Comparison of ENCODE assay signal across 8 mouse cellular contexts in the genomic region with DNA sequence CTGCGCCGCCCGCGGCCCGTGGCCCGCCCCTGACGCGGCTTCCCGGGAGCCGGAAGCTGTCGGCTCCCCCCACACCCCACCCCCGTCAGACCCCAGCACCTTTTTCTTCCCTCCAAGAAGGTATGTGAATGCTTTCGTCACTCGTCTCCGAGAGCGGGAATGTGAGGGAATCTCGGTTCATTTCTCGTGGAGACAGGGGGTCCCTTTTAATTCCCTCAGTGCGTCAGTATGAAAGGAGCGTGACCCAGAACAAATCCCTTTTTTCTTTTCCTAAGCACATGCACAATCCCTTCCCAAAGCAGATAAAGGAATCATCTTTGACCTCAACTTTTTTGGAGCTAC. TPM values are rescaled to one million over a fixed set of nuclear protein-coding genes. Genes with fewer than 3 reads are reported as not detected.
DNase-seq lines count a peak whose midpoint lies in the region; ATAC-seq and TF ChIP-seq lines count a peak whose summit lies in the region.

No protein-coding gene starts in this region.

- TF ChIP-seq EP300 in lung, postnatal 0 days (IDR thresholded peaks at IDR 0.05) = no peak

- H3K4me2 ChIP-seq in lung, postnatal 0 days (replicated peaks; ENCODE audit: low read depth, low read length) = peak overlapping the region; percentile 90
- H3K4me2 ChIP-seq in limb, embryonic 12.5 days = peak overlapping the region; percentile 71
- peak overlapping the region; percentile 61 for H3K4me2 ChIP-seq in stomach, embryonic 14.5 days (replicated peaks; ENCODE audit: low read depth, low read length)

- WGBS in lung, postnatal 0 days = under 1% methylated on average over 19 of the region's 20 CpGs
- under 1% methylated on average over 20 of the region's 20 CpGs for WGBS in forebrain, embryonic 10.5 days
- 1% methylated on average over 19 of the region's 20 CpGs for WGBS in limb, embryonic 12.5 days
- WGBS in stomach, embryonic 14.5 days = 2% methylated on average over 17 of the region's 20 CpGs

- TF ChIP-seq CTCF in lung, postnatal 0 days (IDR thresholded peaks at IDR 0.05) = no peak

- H3K9me3 ChIP-seq in lung, postnatal 0 days (ENCODE audit: low read length) = no peaks in the 10 kb centered on the region
- no peaks in the 10 kb centered on the region for H3K9me3 ChIP-seq in forebrain, embryonic 10.5 days
- H3K9me3 ChIP-seq in limb, embryonic 12.5 days = no peaks in the 10 kb centered on the region
- no peaks in the 10 kb centered on the region for H3K9me3 ChIP-seq in stomach, embryonic 14.5 days (ENCODE audit: control insufficient read depth, low read depth, low read length)

- H3K4me3 ChIP-seq in lung, postnatal 0 days (ENCODE audit: low read depth, low read length) = peak overlapping the region; percentile 94
- H3K4me3 ChIP-seq in forebrain, embryonic 10.5 days = peak overlapping the region; percentile 96
- H3K4me3 ChIP-seq in limb, embryonic 12.5 days (replicated peaks) = peak overlapping the region; percentile 90
- peak overlapping the region; percentile 79 for H3K4me3 ChIP-seq in stomach, embryonic 14.5 days (ENCODE audit: low read depth, low read length)

- peak overlapping the region; percentile 97 for H3K27ac ChIP-seq in lung, postnatal 0 days (ENCODE audit: low read length)
- peak overlapping the region; percentile 99 for H3K27ac ChIP-seq in forebrain, embryonic 10.5 days
- H3K27ac ChIP-seq in limb, embryonic 12.5 days = peak overlapping the region; percentile 98
- peak overlapping the region; percentile 96 for H3K27ac ChIP-seq in stomach, embryonic 14.5 days (ENCODE audit: low read length)

- no peaks in the 10 kb centered on the region; the same call in 1 of the 2 replicates for H3K4me1 ChIP-seq in lung, postnatal 0 days (ENCODE audit: insufficient read depth, low read depth, low read length)
- peaks cover 38% of the 10 kb centered on the region for H3K4me1 ChIP-seq in forebrain, embryonic 10.5 days
- H3K4me1 ChIP-seq in limb, embryonic 12.5 days (replicated peaks) = 0 out of 2 replicates have a peak, but pooled peaks cover 7% of the 10 kb centered on the region
- H3K4me1 ChIP-seq in stomach, embryonic 14.5 days (ENCODE audit: control insufficient read depth, insufficient read depth, low read length) = 0 out of 2 replicates have a peak, but pooled peaks cover 2% of the 10 kb centered on the region

- H3K9ac ChIP-seq in lung, postnatal 0 days (replicated peaks; ENCODE audit: low read depth) = peak overlapping the region; percentile 96
- H3K9ac ChIP-seq in limb, embryonic 12.5 days (replicated peaks) = peak overlapping the region; percentile 97
- peak overlapping the region; percentile 93 for H3K9ac ChIP-seq in stomach, embryonic 14.5 days (replicated peaks; ENCODE audit: low read depth, low read length)

- DNase-seq in lung, postnatal 0 days (ENCODE audit: low spot score) = no peak
- no peak for DNase-seq in lung, adult 18-20 months
- DNase-seq in forebrain, embryonic 10.5 days (ENCODE audit: extremely low spot score, low spot score) = peak; percentile 71
- DNase-seq in ovary, postnatal 36 days (ENCODE audit: low spot score) = no peak
- DNase-seq in B cell, adult 2 months = no peak
- no peak for DNase-seq in kidney, postnatal 25 days

- ATAC-seq in lung, postnatal 0 days = no peak
- no peak for ATAC-seq in limb, embryonic 12.5 days (ENCODE audit: insufficient number of reproducible peaks, insufficient read depth, low FRiP score, low TSS enrichment, low read depth)
- no peak for ATAC-seq in stomach, embryonic 14.5 days (ENCODE audit: insufficient number of reproducible peaks, insufficient read depth, low FRiP score, low read depth)

- H3K27me3 ChIP-seq in lung, postnatal 0 days (replicated peaks; ENCODE audit: insufficient read depth, low read length) = no peaks in the 10 kb centered on the region
- no peaks in the 10 kb centered on the region for H3K27me3 ChIP-seq in forebrain, embryonic 10.5 days (ENCODE audit: poor library complexity, severe bottlenecking)
- no peaks in the 10 kb centered on the region for H3K27me3 ChIP-seq in limb, embryonic 12.5 days
- no peaks in the 10 kb centered on the region for H3K27me3 ChIP-seq in stomach, embryonic 14.5 days (ENCODE audit: control insufficient read depth, insufficient read depth, low read length)

- no peaks in the 10 kb centered on the region for H3K36me3 ChIP-seq in lung, postnatal 0 days (ENCODE audit: insufficient read depth, low read length)
- no peaks in the 10 kb centered on the region for H3K36me3 ChIP-seq in forebrain, embryonic 10.5 days (replicated peaks)
- H3K36me3 ChIP-seq in limb, embryonic 12.5 days = no peaks in the 10 kb centered on the region
- H3K36me3 ChIP-seq in stomach, embryonic 14.5 days (ENCODE audit: control insufficient read depth, insufficient read depth, low read length) = no peaks in the 10 kb centered on the region

RNA-seq across cellular contexts. Expression of gene Zfyve9, which starts 0.2 kb away (rescaled TPM):
- 4.0 and 4.7 TPM in 2 replicates for polyA plus RNA-seq in lung, postnatal 0 days (2015; fragmentation: Nextera tagmentation; extraction: Ambion mirVana)
- 5.2 and 5.3 TPM in 2 replicates for polyA plus RNA-seq in forebrain, embryonic 10.5 days (2016; fragmentation: Nextera tagmentation; extraction: Ambion mirVana)
- 6.9 and 7.0 TPM in 2 replicates for polyA plus RNA-seq in limb, embryonic 12.5 days (2016; fragmentation: Nextera tagmentation; extraction: Ambion mirVana)
- polyA plus RNA-seq in stomach, embryonic 14.5 days (2014; fragmentation: Nextera tagmentation; extraction: Ambion mirVana) = 7.2 and 7.8 TPM in 2 replicates

RNA-seq across cellular contexts. Expression of gene Btf3l4, which starts 52.6 kb away (rescaled TPM):
- polyA plus RNA-seq in lung, postnatal 0 days (2015; fragmentation: Nextera tagmentation; extraction: Ambion mirVana) = 106 and 111 TPM in 2 replicates
- polyA plus RNA-seq in forebrain, embryonic 10.5 days (2016; fragmentation: Nextera tagmentation; extraction: Ambion mirVana) = 213 and 218 TPM in 2 replicates
- 247 and 250 TPM in 2 replicates for polyA plus RNA-seq in limb, embryonic 12.5 days (2016; fragmentation: Nextera tagmentation; extraction: Ambion mirVana)
- 171 and 187 TPM in 2 replicates for polyA plus RNA-seq in stomach, embryonic 14.5 days (2014; fragmentation: Nextera tagmentation; extraction: Ambion mirVana)

RNA-seq across cellular contexts. Expression of gene Txndc12, which starts 53.6 kb away (rescaled TPM):
- polyA plus RNA-seq in lung, postnatal 0 days (2015; fragmentation: Nextera tagmentation; extraction: Ambion mirVana) = 93.1 and 97.5 TPM in 2 replicates
- 91.5 and 94.5 TPM in 2 replicates for polyA plus RNA-seq in forebrain, embryonic 10.5 days (2016; fragmentation: Nextera tagmentation; extraction: Ambion mirVana)
- polyA plus RNA-seq in limb, embryonic 12.5 days (2016; fragmentation: Nextera tagmentation; extraction: Ambion mirVana) = 111 and 115 TPM in 2 replicates
- polyA plus RNA-seq in stomach, embryonic 14.5 days (2014; fragmentation: Nextera tagmentation; extraction: Ambion mirVana) = 111 and 117 TPM in 2 replicates
